Mouse (Mus musculus) adrenal gland, postnatal 14 days (tissue): Measurements from ENCODE around the gene Klhdc10. TPM values are rescaled to one million over a fixed set of nuclear protein-coding genes. Genes with fewer than 3 reads are reported as not detected.
"Not testable (repeated sequence)": the region's sequence is repeated elsewhere in the genome, so short reads cannot be mapped to it uniquely, and the experiment has no call there.

Experiments used
- DNase-seq: peaks from one replicate; pipeline ENCODE4 v3.0.0; 2021; ENCODE audit warnings: mixed read lengths
- long read RNA-seq, 2 experiments: library from polyadenylated mRNA; stranded (forward); transcript quantifications; one replicate each; pipeline ENCODE4 v2.0.0; 2021
- total RNA-seq: library from RNA; stranded (reverse); gene quantifications from 2 replicates; pipeline ENCODE4 v1.2.3, GENCODE M21; 2021

The Klhdc10 gene
- total RNA-seq: 72.4 and 72.6 TPM in 2 replicates
- long read RNA-seq, experiment 1, full-length matches to known transcripts: 10 of 20 reads
- long read RNA-seq, experiment 1, partial matches to known transcripts: 1 of 20 reads
- long read RNA-seq, experiment 1, other reads (novel, unspliced or antisense): 9 of 20 reads
- long read RNA-seq, experiment 2, full-length matches to known transcripts: 10 of 19 reads
- long read RNA-seq, experiment 2, partial matches to known transcripts: 1 of 19 reads
- long read RNA-seq, experiment 2, other reads (novel, unspliced or antisense): 8 of 19 reads

DNA sequence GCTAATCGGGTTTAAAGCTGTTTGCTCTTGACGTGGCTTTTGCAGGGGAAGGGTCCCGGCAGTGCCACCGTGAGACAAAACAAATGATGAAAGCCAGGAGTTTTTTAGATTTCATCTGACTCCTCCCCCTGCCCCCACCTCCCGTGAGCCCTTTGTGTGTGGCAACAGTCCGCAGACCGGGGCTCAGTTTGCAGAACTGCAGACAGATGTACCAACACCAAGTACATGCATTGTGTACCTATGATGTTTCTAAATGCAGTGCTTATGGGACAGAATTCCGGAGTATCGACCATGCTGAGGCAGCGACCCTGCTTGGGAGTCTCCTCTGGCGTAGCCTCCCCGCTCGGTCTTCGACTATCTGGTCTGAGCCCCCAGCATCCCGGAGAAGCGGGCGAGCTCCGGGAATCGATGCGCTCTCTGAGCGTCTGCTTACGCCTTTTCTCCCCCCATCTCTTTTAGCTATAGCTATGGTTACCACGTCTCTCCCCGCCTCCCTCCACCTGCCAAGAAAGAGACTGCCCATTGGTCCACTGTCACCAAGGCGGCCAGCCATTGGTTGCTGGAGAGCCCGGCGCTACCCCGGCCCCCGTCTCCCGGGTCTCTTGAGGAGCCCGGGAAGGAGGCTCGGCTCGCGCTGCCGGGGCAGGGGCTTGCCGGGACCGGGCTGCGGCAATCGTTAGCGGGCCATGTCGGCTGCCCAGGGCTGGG is at the start of gene Klhdc10:
Gene Klhdc10 (plus strand): TSS at position 561 of the 708 bp plus-strand sequence.
- DNase-seq: peak; percentile 100

- DNase-seq: no peak
Measured at GRCm38 (mm10) chr6:30352762-30353161, 48.9 kb upstream of the Klhdc10 start.

GRCm38 (mm10) chr6:30353661-30354060 is 48.0 kb upstream of the Klhdc10 start:
- peak; percentile 69 for DNase-seq

DNA sequence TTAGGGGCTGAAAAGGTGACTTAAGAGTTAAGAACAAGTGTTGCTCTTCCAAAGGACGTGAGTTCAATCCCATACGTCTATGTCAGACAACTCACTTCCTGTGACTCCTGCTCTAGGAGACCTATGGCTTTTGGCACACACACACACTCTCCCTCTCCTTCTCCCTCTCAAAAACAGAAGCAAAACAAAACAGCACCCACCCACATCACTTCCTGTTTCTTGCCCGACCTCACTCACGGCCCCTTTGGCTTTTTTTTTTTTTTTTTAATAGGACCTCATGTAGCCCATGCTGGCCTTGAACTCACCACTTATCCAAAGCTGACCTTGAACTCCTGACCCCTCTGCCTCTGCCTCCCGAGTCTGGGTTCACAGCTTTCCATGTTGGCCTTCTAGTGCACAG is 46.9 kb upstream of the Klhdc10 start:
- no peak for DNase-seq

- DNase-seq: no peak
Measured at GRCm38 (mm10) chr6:30355701-30356100, 46.0 kb upstream of the Klhdc10 start.

GRCm38 (mm10) chr6:30356161-30356560 is 45.5 kb upstream of the Klhdc10 start:
- DNase-seq: peak; percentile 49

GRCm38 (mm10) chr6:30356680-30357079 is 45.0 kb upstream of the Klhdc10 start:
- DNase-seq: peak; percentile 76

DNA sequence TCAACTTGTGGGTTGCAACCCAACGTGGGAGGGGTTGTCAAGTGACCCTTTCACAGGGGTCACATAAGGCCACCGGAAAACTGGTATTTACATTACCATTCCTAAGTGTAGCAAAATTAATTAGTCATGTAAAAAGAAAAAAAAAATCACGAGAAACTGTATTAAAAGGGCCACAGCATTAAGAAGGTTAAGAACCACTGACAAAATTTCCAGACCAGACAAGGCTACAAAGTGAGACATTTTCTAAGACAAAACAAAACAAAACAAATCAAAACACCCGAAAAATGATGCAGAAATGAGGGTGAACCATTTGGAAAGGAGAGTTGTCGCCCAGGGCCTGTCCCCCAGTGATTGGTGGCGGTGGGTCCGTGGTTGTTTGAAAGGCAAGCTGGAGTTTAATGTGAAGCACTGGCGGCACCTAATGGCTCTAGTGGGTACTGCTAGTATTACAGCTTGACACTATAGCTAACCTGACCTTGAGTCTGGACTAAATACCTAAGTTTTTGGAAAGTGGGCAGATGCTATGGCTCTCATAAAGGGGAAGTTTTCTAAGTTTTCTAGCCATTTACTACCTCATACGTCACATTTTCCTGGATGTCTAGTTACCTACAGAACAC is 44.0 kb upstream of the Klhdc10 start:
- DNase-seq: peak; percentile 84

DNA sequence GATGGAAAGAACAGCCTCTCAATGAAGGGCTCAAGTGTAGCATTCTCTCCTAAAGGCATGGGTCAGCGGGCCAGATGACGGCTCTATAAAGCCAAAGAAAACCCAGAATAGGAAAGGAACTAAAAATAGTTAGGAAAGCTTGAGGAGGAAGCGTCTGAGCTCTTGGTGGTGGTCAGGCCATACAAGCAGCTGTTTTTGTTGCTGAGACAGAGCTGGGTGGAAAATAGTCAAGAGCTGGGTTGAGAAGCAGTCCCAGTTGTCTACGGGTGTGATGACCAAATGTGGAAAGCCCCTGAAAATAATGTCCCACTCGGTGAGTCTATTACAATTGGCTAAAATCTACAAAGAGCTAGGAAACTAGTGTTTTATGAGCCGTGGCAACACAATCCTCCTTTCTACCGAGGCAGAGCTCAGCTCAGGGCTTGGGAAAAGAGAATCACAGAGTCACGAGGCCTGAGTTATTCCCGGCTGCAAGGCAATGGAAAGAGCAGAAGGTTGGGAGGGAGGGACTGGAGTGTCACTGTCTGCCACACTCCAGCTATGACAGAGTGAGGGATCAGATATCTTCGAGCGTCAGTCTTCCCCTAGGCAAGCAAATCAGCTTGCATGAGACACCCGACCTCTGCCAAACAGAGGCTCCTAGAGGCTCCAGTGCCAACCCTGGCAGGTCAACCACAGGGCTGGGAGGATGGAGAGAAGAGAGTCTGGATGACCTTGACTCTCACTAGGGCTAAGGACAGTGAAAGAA is 41.7 kb upstream of the Klhdc10 start:
- DNase-seq: no peak

- peak; percentile 50 for DNase-seq
Measured at GRCm38 (mm10) chr6:30363808-30364207, 37.9 kb upstream of the Klhdc10 start.

- DNase-seq: no peak
Measured at GRCm38 (mm10) chr6:30369291-30369690, 32.4 kb upstream of the Klhdc10 start.

DNA sequence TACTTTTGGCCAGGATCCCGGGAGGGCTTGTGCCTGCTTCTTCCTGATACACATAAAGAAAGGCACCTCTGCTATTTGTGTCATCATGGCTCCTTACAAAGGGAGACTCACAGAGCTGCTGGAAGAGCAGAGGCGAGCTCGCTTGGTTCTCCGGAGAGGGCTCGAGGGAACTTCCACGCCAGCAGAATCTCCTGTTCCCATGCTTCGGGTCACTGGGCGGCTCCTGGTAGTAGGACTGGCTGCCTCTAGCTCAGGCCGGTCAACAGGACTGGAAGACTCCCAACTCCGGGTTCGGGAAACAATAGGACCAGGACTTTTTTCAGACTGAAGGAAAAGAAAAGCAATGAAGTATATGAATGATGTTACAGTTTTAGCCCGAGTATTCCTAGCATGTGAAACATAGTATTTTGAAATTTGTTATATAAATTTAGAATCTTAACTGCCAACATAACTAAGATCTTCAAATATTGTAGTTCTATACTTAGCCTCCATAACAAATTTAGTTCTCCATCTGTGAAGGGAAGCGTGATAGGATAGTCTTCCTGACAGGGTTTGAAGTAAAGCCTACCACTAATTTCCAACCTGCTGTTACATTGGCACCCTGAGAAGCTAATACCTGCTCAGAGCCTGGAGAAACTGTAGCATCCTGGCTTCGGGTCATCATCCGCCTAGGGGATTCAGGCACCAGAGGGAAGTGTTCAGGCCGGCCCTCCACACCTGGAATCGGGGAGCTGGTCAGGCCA is 28.9 kb upstream of the Klhdc10 start:
- no peak for DNase-seq

DNA sequence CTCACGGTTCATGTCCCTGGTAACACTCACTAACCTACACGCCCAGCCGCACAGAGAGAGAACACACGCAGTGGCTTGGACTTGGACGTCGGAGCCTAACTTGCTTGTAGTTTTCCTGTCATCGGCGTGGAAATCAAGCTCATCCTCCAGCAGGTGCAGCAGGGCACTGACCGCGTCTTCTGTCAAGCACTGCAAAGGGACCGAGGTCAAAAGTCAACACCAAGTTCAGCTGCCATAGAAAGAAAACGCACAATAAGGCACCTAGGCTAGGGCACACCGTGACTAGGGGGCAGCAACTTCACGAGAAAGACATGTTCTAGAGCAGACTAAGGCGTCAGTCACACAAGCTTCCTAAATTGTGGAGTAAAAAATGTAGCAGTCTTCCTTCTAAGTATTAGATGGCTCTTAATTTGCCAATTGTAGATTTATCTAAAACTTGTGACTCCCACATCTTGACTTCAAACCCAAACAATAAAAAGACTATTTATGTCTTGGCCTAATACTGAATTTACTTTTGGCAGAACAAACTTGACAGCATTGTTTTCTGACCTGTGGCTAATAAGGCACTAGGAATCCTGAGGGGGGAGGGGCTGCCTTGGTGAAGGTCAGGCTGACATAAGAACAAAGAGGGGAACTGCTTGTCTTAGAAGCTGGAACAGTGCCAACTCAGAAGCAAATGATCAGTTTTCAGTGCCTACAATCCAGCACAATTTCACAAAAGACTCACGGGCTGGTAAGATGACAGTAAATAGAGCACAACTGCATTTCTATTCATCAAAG is 26.7 kb upstream of the Klhdc10 start:
- DNase-seq: peak; percentile 84

- no peak for DNase-seq
Measured at GRCm38 (mm10) chr6:30375791-30376190, 25.9 kb upstream of the Klhdc10 start.

DNA sequence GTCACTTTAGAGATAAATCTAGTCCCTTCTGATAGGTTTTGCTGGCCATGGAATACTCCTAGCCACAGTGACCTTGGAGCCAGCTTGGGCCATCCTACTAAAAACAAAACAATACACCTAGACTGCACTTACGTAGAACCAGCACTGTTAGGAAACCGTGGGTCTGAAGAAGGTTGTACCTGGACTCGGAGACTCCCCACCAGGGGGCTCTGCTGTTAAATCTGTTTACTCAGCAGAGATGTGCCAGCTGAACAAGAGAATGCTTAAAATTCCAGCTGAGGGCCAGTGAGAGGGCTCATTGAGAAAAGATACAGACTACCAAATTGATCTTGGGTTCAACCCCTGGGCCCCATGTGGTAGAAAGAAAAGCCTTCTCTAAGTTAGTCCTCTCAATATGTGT is 20.6 kb upstream of the Klhdc10 start:
- DNase-seq: no peak

DNA sequence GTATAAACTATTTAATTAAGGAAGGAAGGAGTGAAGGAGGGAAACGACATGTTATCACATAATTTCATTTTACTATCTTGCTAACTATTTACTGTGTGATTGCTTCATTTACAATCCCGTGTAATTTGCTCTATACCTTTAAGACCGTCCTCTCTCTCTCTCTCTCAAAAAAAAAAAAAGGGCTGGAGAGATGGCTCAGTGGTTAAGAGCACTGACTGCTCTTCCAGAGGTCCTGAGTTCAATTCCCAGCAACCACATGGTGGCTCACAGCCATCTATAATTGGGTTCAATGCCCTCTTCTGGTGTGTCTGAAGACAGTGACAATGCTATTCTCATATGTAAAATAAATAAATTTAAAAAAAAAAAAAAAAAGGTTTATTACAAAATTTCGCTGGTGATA is 11.4 kb upstream of the Klhdc10 start:
- DNase-seq: not testable (repeated sequence)

DNA sequence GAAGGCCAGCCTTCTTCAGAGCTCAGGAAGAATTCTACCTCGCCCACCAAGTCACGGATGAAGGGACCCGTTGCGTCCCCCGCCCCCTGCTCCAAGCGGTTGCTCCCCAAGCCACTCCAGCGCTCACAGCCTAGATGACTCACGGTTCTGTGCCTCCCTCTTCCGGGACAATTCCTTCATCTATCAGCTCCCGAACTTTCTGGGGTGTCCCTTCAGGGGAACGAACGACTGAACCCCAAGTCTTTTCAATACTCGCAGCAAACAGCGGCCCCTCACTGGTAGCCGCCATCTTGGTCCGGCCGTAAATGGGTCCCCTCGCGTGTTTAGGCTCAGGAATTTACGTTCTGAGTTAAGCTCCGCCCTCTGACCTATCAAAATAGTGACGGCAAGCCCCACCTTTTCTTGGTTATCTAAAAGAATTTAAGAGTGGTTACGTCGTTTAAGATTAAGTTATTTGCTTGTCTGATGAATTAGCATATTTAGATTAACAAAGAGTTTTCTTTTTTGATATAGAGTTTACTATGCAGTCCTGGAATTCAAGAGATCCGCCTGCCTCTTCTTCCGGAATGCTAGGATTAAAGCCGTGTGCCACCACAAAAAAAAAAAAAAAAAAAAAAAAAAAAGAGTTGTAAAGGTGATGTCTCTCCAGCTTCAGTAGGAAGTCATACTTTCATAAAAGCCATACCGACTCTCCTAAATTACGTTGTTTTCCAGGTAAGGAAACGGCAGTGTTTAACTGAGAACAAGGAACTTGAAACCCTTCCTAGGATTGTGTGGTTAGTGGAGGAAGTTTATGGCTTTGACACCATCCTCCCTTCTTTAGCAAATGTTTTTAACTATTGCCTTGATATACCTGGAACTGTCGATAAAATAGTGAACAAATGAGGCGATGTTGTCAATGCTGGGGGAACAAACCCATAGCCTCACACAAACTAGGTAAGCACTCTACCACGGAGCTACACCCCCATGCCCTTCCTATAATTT is 10.7 kb upstream of the Klhdc10 start, which contains the start of gene Zc3hc1:
Gene Zc3hc1 (minus strand): TSS at position 315 of the 984 bp plus-strand sequence.
- peak; percentile 88 for DNase-seq

DNA sequence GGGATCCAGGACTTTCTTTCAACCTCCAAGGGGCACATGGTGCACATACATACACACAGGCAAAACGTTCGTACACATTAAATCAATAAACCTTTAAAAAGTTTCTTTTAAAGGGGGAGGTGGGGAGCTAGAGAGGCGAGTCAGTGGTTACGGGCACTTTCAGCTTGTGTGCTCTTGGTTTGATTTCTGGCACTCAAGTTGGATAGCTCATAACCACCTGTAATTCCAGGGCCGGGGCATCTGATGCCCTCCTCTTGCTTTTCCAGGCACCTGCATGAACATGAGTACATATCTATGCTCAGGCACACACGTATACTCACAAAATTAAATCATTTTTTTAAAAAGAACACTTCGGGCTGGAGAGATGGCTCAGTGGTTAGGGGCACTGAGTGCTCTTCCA is 9.7 kb upstream of the Klhdc10 start:
- DNase-seq: no peak

DNA sequence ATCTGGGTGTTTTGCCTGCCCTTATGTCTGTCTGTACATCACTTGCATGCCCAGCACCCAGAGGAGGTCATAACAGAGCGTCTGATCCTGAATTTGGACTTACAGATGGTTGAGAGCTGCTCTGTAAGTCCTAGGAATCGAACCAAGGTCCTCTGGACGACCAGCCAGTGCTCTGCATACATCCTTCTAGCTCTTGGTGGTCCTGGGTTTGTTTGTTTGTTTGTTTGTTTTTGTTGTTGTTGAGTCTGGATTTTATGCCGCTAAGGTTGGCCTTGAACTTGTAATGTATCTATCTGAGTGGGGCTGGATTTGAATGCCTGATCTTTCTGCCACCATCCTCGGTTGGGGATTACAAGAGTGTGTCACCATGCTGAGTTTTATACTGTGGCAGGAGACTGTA is 1.5 kb upstream of the Klhdc10 start:
- no peak for DNase-seq

GRCm38 (mm10) chr6:30400716-30401115 is 952 bp upstream of the Klhdc10 start:
- DNase-seq: no peak
